Mouse (Mus musculus) liver, adult 2 months (tissue): ENCODE measurements at regions not wholly inside any gene's neighbourhood (a gene's known extent, or its start where the extent isn't known, plus 50 kb on each side); places are given as distances from the start of the nearest gene placed in this dataset.
"Not testable (repeated sequence)": the region's sequence is repeated elsewhere in the genome, so short reads cannot be mapped to it uniquely, and the experiment has no call there.

ENCODE experiments used
- DNase-seq: peaks from one replicate; pipeline ENCODE4 v3.0.0-alpha.2; 2011; ENCODE audit warnings: low read depth, low spot score; ENCODE audit errors: extremely low read depth
- H3K27ac ChIP-seq: fragments of 200-500 bp; replicated peaks from 2 replicates; pipeline ENCODE4 v1.5.1; 2012; ENCODE audit warnings: low read depth, mild to moderate bottlenecking, control low read depth, inconsistent platforms, low read length; ENCODE audit not compliant: insufficient read depth
- H3K27me3 ChIP-seq: fragments of 200-500 bp; 2 replicates; pipeline ENCODE4 v1.6.1; 2012; ENCODE audit warnings: mild to moderate bottlenecking, moderate library complexity, low read length, inconsistent platforms; ENCODE audit not compliant: control insufficient read depth, insufficient read depth
- H3K36me3 ChIP-seq: fragments of 200-500 bp; 2 replicates; pipeline ENCODE4 v1.6.1; 2012; ENCODE audit warnings: low read length, inconsistent platforms; ENCODE audit not compliant: control insufficient read depth, insufficient read depth
- H3K4me1 ChIP-seq: fragments of 200-500 bp; 2 replicates; pipeline ENCODE4 v1.6.1; 2011; ENCODE audit warnings: low read length; ENCODE audit not compliant: control insufficient read depth, insufficient read depth
- H3K4me3 ChIP-seq: fragments of 200-500 bp; 2 replicates; pipeline ENCODE4 v1.5.1; 2011; ENCODE audit warnings: low read depth, mild to moderate bottlenecking, control low read depth, low read length, moderate library complexity; ENCODE audit not compliant: insufficient read depth
- H3K79me2 ChIP-seq: fragments of 200-500 bp; 2 replicates; pipeline ENCODE4 v1.6.1; 2012; ENCODE audit warnings: inconsistent platforms, mild to moderate bottlenecking, low read length, moderate library complexity; ENCODE audit not compliant: control insufficient read depth, insufficient read depth
- H3K9ac ChIP-seq: fragments of 200-500 bp; 2 replicates; pipeline ENCODE4 v1.6.1; 2012; ENCODE audit warnings: low read depth, mild to moderate bottlenecking, control low read depth, inconsistent platforms, low read length
- CTCF ChIP-seq: fragments of 200-500 bp; IDR thresholded peaks from 2 replicates; pipeline ENCODE4 v1.5.1; 2011; ENCODE audit warnings: low read depth, low read length, control low read depth
- POLR2A ChIP-seq: fragments of 200-500 bp; IDR thresholded peaks from 2 replicates; pipeline ENCODE4 v1.6.1; 2011; ENCODE audit warnings: low read length, control low read depth; ENCODE audit not compliant: insufficient read depth; ENCODE audit errors: extremely low read depth
- WGBS: fragments of 180-500 bp; shearing (Covaris S2); methylation state at CpG from one replicate; pipeline ENCODE4 v1.1.7; 2018; 5-methylcytosine and 5-hydroxymethylcytosine counted together

- no peak overlapping the region for H3K9ac ChIP-seq
- TF ChIP-seq CTCF (no peak), POLR2A (no peak)
- H3K27ac ChIP-seq, result no peak overlapping the region
- H3K4me1 ChIP-seq, result no peaks in the 10 kb centered on the region
- no peaks in the 10 kb centered on the region for H3K27me3 ChIP-seq
- H3K4me3 ChIP-seq, result no peak overlapping the region
- no peak for DNase-seq
- 38% methylated on average over 1 of the region's 1 CpGs for WGBS
- H3K36me3 ChIP-seq, result no peaks in the 10 kb centered on the region
- no peaks in the 10 kb centered on the region for H3K79me2 ChIP-seq
These were observed 146.3 kb upstream of the Thrb start for GRCm38 (mm10) chr14:17513756-17514155.

DNA sequence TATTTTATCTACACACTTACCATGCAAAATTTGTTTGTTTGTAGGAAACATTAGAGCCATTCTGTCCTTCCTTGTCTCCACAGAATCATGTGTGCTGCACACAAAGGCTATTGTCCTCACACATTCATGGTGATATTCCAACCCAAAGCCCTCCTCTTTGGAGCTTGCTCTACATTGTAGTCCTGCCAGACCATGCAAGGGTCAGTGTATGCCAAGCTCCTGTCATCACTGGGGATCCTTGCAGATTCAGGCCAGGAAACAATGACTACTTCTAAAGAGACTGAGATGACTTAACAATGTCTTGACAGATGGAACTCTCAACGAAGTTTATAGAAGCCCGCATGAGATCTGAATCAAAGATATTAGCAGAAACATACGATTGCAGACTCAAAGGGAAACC lies 137.4 kb upstream of the Thrb start:
- Histone ChIP-seq H3K9ac (no peak overlapping the region), H3K27ac (no peak overlapping the region), H3K27me3 (no peaks in the 10 kb centered on the region), H3K36me3 (no peaks in the 10 kb centered on the region), H3K79me2 (no peaks in the 10 kb centered on the region), H3K4me1 (no peaks in the 10 kb centered on the region), H3K4me3 (no peak overlapping the region)
- no peak for DNase-seq
- TF ChIP-seq POLR2A, result no peak
- TF ChIP-seq CTCF, result no peak
- 89% methylated on average over 3 of the region's 3 CpGs for WGBS

GRCm38 (mm10) chr14:17523916-17524315 lies 136.1 kb upstream of the Thrb start:
- Histone ChIP-seq H3K79me2 (no peaks in the 10 kb centered on the region), H3K27ac (no peak overlapping the region), H3K27me3 (no peaks in the 10 kb centered on the region), H3K9ac (no peak overlapping the region), H3K4me1 (no peaks in the 10 kb centered on the region), H3K36me3 (no peaks in the 10 kb centered on the region), H3K4me3 (no peak overlapping the region)
- TF ChIP-seq POLR2A, result no peak
- TF ChIP-seq CTCF, result no peak
- DNase-seq, result no peak
- WGBS, result 87% methylated on average over 4 of the region's 4 CpGs

GRCm38 (mm10) chr14:17539322-17539721 lies 120.7 kb upstream of the Thrb start:
- Histone ChIP-seq H3K36me3 (no peaks in the 10 kb centered on the region), H3K27me3 (no peaks in the 10 kb centered on the region), H3K9ac (no peak overlapping the region), H3K4me1 (no peaks in the 10 kb centered on the region), H3K4me3 (no peak overlapping the region), H3K27ac (no peak overlapping the region), H3K79me2 (no peaks in the 10 kb centered on the region)
- WGBS, result 89% methylated on average over 1 of the region's 1 CpGs
- TF ChIP-seq POLR2A, result no peak
- no peak for TF ChIP-seq CTCF
- DNase-seq, result no peak

GRCm38 (mm10) chr14:17556458-17556857 lies 103.6 kb upstream of the Thrb start:
- Histone ChIP-seq H3K79me2 (no peaks in the 10 kb centered on the region), H3K4me1 (no peaks in the 10 kb centered on the region), H3K36me3 (no peaks in the 10 kb centered on the region), H3K27me3 (no peaks in the 10 kb centered on the region), H3K9ac (no peak overlapping the region), H3K4me3 (no peak overlapping the region), H3K27ac (no peak overlapping the region)
- TF ChIP-seq POLR2A (no peak), CTCF (no peak)
- WGBS, result 81% methylated on average over 1 of the region's 1 CpGs
- DNase-seq, result no peak

GRCm38 (mm10) chr14:17560001-17560400 lies 100.1 kb upstream of the Thrb start:
- H3K27me3 ChIP-seq, result not testable (repeated sequence)

More at GRCm38 (mm10) chr14:17560001-17560400, 100.1 kb upstream of the Thrb start:
- H3K79me2 ChIP-seq, H3K4me3 ChIP-seq, H3K9ac ChIP-seq, H3K4me1 ChIP-seq, H3K27ac ChIP-seq, DNase-seq, H3K36me3 ChIP-seq: not testable (repeated sequence)
- WGBS, result 52% methylated on average over 3 of the region's 3 CpGs
